Mouse (Mus musculus) left cerebral cortex, postnatal 4 days (tissue): ENCODE results near the gene Usp30. TPM values are rescaled to one million over a fixed set of nuclear protein-coding genes. Genes with fewer than 3 reads are reported as not detected.

Source experiments
- DNase-seq: peaks from one replicate; pipeline ENCODE4 v3.0.0-alpha.2; 2022
- intact Hi-C: fragments of 180-260 bp; cut with DNase I; formaldehyde crosslinking; loops from one replicate; pipeline ENCODE4 v1.15.1; 2025
- total RNA-seq, 2 experiments: library from RNA; stranded (reverse); gene quantifications; 2 replicates each; pipeline ENCODE4 v1.2.3; 2021

The Usp30 gene
- total RNA-seq, 2 experiments from 2014 or later = 31.6 to 34.8 TPM

- no peak for DNase-seq
- intact Hi-C loops = no loop called here
These were observed 87.3 kb downstream of the Usp30 start for GRCm38 (mm10) chr5:114152359-114153092.

DNA sequence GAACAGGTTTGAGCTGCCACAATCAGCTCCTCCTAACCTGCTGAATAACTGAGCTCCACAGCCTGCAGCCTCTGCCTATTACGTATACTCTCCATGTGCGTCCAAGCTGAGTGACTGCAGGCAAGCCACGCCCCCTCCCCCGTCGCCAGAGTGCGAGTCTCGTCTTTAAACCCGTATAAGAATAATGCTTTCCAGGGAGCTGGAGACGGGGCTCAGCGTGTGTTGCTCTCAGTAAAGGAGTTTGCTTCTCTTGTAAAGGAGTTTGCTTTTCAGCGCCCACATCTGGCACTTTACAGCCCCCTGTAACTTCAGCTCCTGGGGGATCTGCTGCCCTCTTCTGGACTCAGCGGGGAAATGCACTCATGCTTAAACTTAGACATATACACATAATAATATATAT is 88.2 kb downstream of the Usp30 start:
- DNase-seq = no peak
- intact Hi-C loops = no loop called here

- no peak for DNase-seq
- intact Hi-C loops = no loop called here
These were observed 89.5 kb downstream of the Usp30 start for GRCm38 (mm10) chr5:114154765-114155164.

- DNase-seq = peak; percentile 64
- intact Hi-C loops = no loop called here
These were observed 90.1 kb downstream of the Usp30 start for GRCm38 (mm10) chr5:114155168-114155933.

- DNase-seq = no peak
- intact Hi-C loops = no loop called here
These were observed 92.0 kb downstream of the Usp30 start for GRCm38 (mm10) chr5:114157236-114157635.

DNA sequence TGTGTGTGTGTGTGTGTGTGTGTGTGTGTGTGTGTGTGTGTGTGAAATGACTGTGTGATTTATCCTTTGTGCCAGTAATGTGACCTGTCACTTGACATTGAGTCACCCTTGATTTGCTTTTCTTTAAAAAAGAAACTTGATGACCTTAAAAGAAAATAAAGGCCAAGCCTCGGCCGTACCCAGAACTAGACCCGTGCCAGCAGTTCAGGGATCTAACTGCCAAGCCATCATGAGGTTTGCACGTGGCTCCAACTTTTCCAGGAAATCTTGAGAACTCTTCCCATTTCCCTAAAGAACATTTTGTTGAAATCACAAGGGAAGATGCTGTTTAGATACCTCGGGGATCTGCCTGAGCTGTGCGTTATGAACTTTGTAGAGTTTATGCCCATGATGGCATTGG is 96.2 kb downstream of the Usp30 start:
- no peak for DNase-seq
- intact Hi-C loops = no loop called here

DNA sequence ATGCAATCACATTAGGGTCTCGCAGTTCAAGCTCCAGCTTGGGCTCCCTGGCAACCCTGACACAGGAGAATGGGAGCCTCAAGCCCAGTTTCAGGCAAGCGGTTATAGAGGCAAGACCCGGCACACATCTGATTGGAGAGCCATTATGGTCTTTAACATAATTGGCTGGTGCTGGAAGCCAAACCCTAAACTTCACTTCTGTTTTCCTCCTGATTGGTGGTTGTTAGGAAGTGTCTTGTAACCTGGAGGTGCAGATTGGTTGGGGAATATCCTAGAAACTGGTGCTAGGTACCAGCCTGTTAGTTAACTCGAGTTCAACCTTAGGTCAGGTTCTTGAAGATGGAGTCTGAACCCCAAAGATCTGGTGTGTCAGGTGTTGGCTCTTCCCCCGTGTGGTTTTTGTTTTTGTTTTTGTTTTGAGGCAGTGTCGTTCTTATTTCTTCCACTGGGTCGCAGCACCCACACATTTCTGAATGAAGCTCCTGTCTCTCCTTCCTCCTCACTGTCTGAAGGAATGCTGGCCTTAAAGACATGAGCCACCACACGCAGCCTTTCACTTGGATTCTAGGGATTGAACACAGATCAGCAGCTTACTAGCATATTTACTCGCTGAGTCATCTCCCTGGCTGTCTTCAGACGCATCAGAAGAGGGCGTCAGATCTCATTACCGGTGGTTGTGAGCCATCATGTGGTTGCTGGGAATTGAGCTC is 97.0 kb downstream of the Usp30 start:
- intact Hi-C loops = no loop called here
- DNase-seq = no peak

GRCm38 (mm10) chr5:114163117-114163696 is 97.9 kb downstream of the Usp30 start:
- intact Hi-C loops = no loop called here
- DNase-seq = no peak

GRCm38 (mm10) chr5:114170345-114170744 is 105.1 kb downstream of the Usp30 start:
- DNase-seq = no peak
- intact Hi-C loops = no loop called here

- intact Hi-C loops = no loop called here
- no peak for DNase-seq
These were observed 107.7 kb downstream of the Usp30 start for GRCm38 (mm10) chr5:114172936-114173335.

DNA sequence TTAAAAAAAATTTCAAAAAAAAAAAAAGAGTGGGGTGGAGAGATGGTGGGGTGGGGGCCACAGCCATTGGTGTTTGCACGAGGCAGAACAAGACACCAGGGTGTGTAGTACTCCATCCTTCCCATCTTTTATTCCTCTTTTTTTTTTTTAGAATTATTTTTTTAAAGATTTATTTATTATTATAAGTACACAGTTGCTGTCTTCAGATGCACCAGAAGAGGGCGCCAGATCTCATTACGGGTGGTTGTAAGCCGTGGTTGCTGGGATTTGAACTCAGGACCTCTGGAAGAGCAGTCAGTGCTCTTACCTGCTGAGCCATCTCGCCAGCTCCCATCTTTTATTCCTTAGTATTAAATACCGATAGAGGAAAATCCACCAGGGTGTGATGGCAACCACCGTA is 108.2 kb downstream of the Usp30 start:
- intact Hi-C loops = no loop called here
- no peak for DNase-seq

DNA sequence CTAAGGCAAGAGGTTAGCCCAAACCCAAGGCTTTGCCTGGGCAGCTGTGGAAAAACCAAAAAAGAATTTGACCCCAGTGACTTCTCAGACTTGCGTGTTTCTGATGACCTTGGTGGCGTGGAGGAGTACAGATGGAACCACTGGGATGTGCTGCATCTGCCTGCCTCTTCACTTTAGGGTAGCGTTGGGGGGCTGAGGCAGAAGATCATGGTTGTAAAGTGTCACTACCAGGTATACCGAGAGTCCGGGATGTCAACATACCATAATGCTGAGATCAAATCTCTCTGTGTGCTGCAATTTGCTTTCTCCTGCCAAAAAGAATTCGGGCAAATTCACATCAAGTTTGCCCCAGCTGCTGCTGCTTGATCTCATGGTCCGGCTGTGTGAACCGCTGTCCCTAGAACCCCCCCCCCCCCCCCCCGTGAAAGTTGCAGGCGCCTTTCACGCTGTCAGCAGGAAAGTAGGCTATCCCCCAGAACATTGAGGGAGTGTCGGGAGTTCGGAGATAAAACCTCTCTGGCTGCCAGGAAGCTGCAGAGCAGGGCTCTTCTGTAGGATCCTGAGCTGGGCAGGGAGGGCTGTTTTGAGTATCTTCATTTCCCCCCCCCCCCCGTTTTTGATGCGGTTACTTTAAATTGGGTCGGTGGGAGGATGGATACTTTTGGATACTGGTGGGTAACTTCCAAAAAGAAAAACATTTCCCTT is 108.8 kb downstream of the Usp30 start:
- intact Hi-C loops = no loop called here
- DNase-seq = no peak

Other genes with a start within 250 kb of the Usp30 start
- gene Selplg, start 232.8 kb upstream of the Usp30 start, total RNA-seq = 1 to 10 TPM; 1.5 to 2.7 TPM
- 100 to 1,000 TPM; 183 to 194 TPM for gene Coro1c, start 156.7 kb upstream of the Usp30 start, total RNA-seq
- 10 to 100 TPM; 36.1 to 36.9 TPM for gene Ssh1, start 71.6 kb upstream of the Usp30 start, total RNA-seq
- not detected for gene Dao, start 61.8 kb upstream of the Usp30 start, total RNA-seq
- 100 to 1,000 TPM; 107 to 115 TPM for gene Svop, start 26.1 kb downstream of the Usp30 start, total RNA-seq
- 1 to 10 TPM; 6.2 to 6.9 TPM for gene Alkbh2, start 62.8 kb downstream of the Usp30 start, total RNA-seq
- 1 to 10 TPM; 5.6 to 6.0 TPM for gene Ung, start 64.9 kb downstream of the Usp30 start, total RNA-seq
- 1 to 10 TPM; 2.4 to 3.8 TPM for gene Acacb, start 81.1 kb downstream of the Usp30 start, total RNA-seq
- under 1 TPM in 1 of 2 experiments, not detected in 1; 0.16 TPM for gene Foxn4, start 208.3 kb downstream of the Usp30 start, total RNA-seq
- gene Myo1h, start 223.7 kb downstream of the Usp30 start, total RNA-seq = 1 to 10 TPM; 1.1 TPM